Mouse (Mus musculus) lung, embryonic 16.5 days (tissue): Measurements from ENCODE around the gene Folr2. TPM values are rescaled to one million over a fixed set of nuclear protein-coding genes. Genes with fewer than 3 reads are reported as not detected.

ENCODE experiments used
- ATAC-seq: fragments of 200-750 bp; cut with Nextera tagmentation; 2 replicates; pipeline ENCODE4 v1.8.0; 2017; ENCODE audit warnings: low read depth, mild to moderate bottlenecking, moderate library complexity
- H3K27ac ChIP-seq: fragments of 300-500 bp; sonication (generic); 2 replicates; pipeline ENCODE4 v1.5.1; 2014; ENCODE audit warnings: mild to moderate bottlenecking, control low read depth, low read length
- H3K27me3 ChIP-seq: fragments of 300-500 bp; sonication (generic); 2 replicates; pipeline ENCODE4 v1.6.1; 2014; ENCODE audit warnings: low read depth, low read length, mixed read lengths; ENCODE audit not compliant: control insufficient read depth, insufficient read depth
- H3K36me3 ChIP-seq: fragments of 300-500 bp; sonication (generic); 2 replicates; pipeline ENCODE4 v1.6.1; 2014; ENCODE audit warnings: low read length; ENCODE audit not compliant: control insufficient read depth, insufficient read depth
- H3K4me1 ChIP-seq: fragments of 300-500 bp; sonication (generic); replicated peaks from 2 replicates; pipeline ENCODE4 v1.6.1; 2014; ENCODE audit warnings: low read length, mixed read lengths; ENCODE audit not compliant: control insufficient read depth, insufficient read depth
- H3K4me2 ChIP-seq: fragments of 300-500 bp; sonication (generic); 2 replicates; pipeline ENCODE4 v1.6.1; 2014; ENCODE audit warnings: low read depth, low read length, control low read depth
- H3K4me3 ChIP-seq: fragments of 300-500 bp; sonication (generic); 2 replicates; pipeline ENCODE4 v1.5.1; 2014; ENCODE audit warnings: mild to moderate bottlenecking, low read length, control low read depth
- H3K9ac ChIP-seq: fragments of 300-500 bp; sonication (generic); 2 replicates; pipeline ENCODE4 v1.6.1; 2014; ENCODE audit warnings: low read length, control low read depth
- H3K9me3 ChIP-seq: fragments of 300-500 bp; sonication (generic); 2 replicates; pipeline ENCODE4 v1.6.1; 2016; ENCODE audit warnings: low read length; ENCODE audit not compliant: control insufficient read depth
- WGBS: fragments of 180-500 bp; shearing (Covaris S2); extraction: QIAGEN DNeasy Blood & Tissue Kit; methylation state at CpG from one replicate; pipeline ENCODE4 v1.1.7; 2014; 5-methylcytosine and 5-hydroxymethylcytosine counted together
- polyA plus RNA-seq: library from polyadenylated mRNA; unstranded; fragments of >200 nt; fragmentation: Nextera tagmentation; extraction: Ambion mirVana; gene quantifications from 2 replicates; pipeline ENCODE4 v1.2.1, GENCODE M21; 2015

Gene Folr2
- polyA plus RNA-seq, 1 experiment from 2014 or later, result 1.5 TPM

DNA sequence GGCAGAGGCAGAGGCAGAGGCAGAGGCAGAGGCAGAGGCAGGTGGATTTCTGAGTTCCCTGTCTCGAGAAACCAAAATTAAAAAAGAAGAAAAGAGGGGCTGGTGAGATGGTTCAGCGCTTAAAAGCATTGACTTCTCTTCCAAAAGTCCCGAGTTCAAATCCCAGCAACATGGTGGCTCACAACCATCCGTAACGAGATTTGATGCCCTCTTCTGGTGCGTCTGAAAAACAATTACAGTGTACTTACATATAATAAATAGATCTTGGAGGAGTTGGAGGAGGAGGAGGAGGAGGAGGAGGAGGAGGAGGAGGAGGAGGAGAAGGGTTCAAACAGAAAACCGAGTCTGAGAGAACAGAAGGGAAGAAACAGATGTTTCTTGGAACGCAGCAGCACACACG is 38.7 kb upstream of the Folr2 start:
- Histone ChIP-seq H3K4me2 (peak overlapping the region; percentile 40), H3K4me1 (peaks cover 2% of the 10 kb centered on the region; the same call in 1 of the 2 replicates), H3K9ac (peak overlapping the region; percentile 42), H3K27ac (no peak overlapping the region), H3K27me3 (no peaks in the 10 kb centered on the region), H3K36me3 (no peaks in the 10 kb centered on the region), H3K9me3 (no peaks in the 10 kb centered on the region), H3K4me3 (peak overlapping the region; percentile 49)
- WGBS, result 41% methylated on average over 9 of the region's 9 CpGs
- ATAC-seq, result no peak

- no peak for ATAC-seq
- no peaks in the 10 kb centered on the region for H3K4me1 ChIP-seq
- no peak overlapping the region for H3K9ac ChIP-seq
- no peaks in the 10 kb centered on the region for H3K27me3 ChIP-seq
- H3K9me3 ChIP-seq, result no peaks in the 10 kb centered on the region
- no peak overlapping the region for H3K27ac ChIP-seq
- no peaks in the 10 kb centered on the region for H3K36me3 ChIP-seq
- 77% methylated on average over 4 of the region's 4 CpGs for WGBS
- no peak overlapping the region for H3K4me2 ChIP-seq
- H3K4me3 ChIP-seq, result no peak overlapping the region
These were observed 31.5 kb upstream of the Folr2 start for GRCm38 (mm10) chr7:101888460-101888859.

GRCm38 (mm10) chr7:101886274-101886673 is 29.3 kb upstream of the Folr2 start:
- Histone ChIP-seq H3K4me1 (no peaks in the 10 kb centered on the region), H3K9me3 (no peaks in the 10 kb centered on the region), H3K4me2 (no peak overlapping the region), H3K27me3 (no peaks in the 10 kb centered on the region), H3K4me3 (no peak overlapping the region), H3K36me3 (no peaks in the 10 kb centered on the region), H3K9ac (no peak overlapping the region), H3K27ac (no peak overlapping the region)
- 79% methylated on average over 6 of the region's 6 CpGs for WGBS
- no peak for ATAC-seq

DNA sequence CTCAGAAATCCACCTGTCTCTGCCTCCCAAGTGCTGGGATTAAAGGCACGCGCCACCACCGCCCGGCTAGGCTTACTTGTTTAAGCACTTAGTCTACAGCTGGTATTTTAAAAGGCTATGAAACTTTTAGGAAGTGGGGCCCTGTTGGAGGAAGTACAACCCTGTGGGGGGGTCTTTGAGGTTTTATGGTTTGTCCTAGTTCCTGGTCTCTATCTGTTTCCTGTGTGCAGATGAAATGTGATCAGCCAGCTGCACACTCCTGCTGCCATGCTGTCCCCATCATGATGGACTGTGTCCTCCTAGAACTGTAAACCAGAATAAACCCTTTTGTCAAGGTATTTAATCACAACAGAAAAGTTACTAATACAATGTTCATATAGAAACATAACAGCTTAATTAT is 27.2 kb upstream of the Folr2 start:
- Histone ChIP-seq H3K36me3 (no peaks in the 10 kb centered on the region), H3K27ac (no peak overlapping the region), H3K4me3 (no peak overlapping the region), H3K4me1 (no peaks in the 10 kb centered on the region), H3K9me3 (no peaks in the 10 kb centered on the region), H3K27me3 (no peaks in the 10 kb centered on the region), H3K4me2 (no peak overlapping the region), H3K9ac (no peak overlapping the region)
- no peak for ATAC-seq
- 97% methylated on average over 4 of the region's 4 CpGs for WGBS

DNA sequence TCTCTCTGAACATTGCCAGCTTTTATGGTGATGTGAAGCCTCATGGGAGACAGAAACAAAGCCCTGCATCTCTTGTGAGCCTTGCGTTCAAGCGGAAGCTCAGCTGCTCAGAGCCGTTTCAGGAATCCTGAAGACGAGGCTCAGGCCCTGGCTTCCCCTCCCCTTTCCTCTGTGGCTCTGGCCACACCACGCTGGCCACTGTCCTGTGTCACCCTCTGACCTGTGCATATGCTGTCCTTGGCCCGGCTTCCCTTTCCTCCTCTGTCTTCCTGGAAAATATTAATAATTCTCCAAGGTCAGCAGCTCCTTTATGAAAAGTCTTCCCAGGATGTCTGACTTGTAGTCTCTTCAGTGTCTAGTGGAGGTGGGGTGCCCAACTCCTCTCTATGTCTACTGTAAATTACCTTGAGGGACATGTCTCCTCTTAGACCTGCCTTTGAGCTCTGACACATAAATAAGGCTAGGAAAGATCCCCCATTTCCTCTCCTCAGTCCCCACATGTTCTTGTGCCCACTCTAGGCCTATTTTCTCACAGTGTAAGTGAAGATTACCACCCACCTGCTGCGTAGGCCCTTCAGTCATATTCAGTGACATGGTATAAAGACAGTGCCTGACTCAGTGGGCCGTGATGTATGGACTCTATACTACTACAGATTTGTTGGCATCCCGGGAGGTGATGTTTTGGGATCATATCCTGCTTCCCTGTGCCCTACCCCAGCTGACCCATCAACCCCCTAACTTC is 25.6 kb upstream of the Folr2 start:
- Histone ChIP-seq H3K27ac (no peak overlapping the region), H3K9ac (no peak overlapping the region)
- WGBS, result 61% methylated on average over 9 of the region's 9 CpGs

DNA sequence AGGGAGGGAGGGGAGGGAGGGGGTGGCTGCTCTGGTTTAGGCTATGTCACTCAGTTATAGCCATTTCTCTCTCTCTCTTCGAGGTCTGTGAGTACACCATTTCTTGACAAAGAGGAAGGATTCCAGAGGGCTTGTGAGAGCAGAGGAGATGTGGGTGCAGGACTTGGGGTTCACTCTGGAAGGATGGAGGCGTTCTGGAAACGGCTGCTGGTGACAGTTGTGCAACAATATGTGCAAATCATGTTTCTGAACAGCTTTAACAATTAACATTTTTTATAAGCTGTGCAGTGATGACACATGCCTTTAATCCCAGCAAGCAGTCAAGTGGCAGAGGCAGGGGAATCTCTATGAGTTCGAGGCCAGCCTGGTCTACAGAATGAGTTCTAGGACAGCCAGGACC is 23.9 kb upstream of the Folr2 start:
- Histone ChIP-seq H3K4me2 (no peak overlapping the region), H3K27me3 (no peaks in the 10 kb centered on the region), H3K4me3 (no peak overlapping the region), H3K4me1 (no peaks in the 10 kb centered on the region), H3K9ac (no peak overlapping the region), H3K9me3 (no peaks in the 10 kb centered on the region), H3K36me3 (no peaks in the 10 kb centered on the region), H3K27ac (no peak overlapping the region)
- 71% methylated on average over 4 of the region's 4 CpGs for WGBS
- no peak for ATAC-seq

More for the DNA sequence above, 25.6 kb upstream of the Folr2 start:
- Histone ChIP-seq H3K4me1 (no peaks in the 10 kb centered on the region), H3K4me2 (no peak overlapping the region), H3K36me3 (no peaks in the 10 kb centered on the region), H3K4me3 (no peak overlapping the region), H3K9me3 (no peaks in the 10 kb centered on the region), H3K27me3 (no peaks in the 10 kb centered on the region)
- ATAC-seq, result no peak

GRCm38 (mm10) chr7:101875978-101876377 is 19.0 kb upstream of the Folr2 start:
- H3K27me3 ChIP-seq, result no peaks in the 10 kb centered on the region
- no peaks in the 10 kb centered on the region for H3K9me3 ChIP-seq
- no peak overlapping the region for H3K4me3 ChIP-seq
- ATAC-seq, result no peak
- no peak overlapping the region for H3K27ac ChIP-seq
- no peak overlapping the region for H3K9ac ChIP-seq
- no peak overlapping the region for H3K4me2 ChIP-seq
- H3K4me1 ChIP-seq, result no peaks in the 10 kb centered on the region
- 95% methylated on average over 1 of the region's 1 CpGs for WGBS
- no peaks in the 10 kb centered on the region for H3K36me3 ChIP-seq

DNA sequence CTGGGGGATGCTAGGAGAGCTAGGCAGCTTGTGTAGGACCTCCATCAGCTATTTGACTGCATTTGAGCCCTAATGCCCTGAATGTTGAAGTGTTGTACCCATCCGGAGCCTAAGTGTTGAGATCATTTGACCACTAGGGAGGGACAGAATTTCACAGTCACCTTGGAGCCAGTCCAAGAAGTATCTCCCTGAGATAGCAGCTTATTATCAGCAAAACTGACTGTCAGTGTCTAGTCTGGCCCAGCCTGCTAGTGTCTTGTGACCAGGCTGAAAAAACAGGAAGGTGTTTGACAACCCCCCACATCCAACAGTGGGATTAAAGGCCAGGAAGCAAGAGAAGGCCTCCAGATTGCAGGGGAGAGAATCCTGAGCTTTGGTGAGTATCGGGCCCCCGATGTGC is 14.3 kb upstream of the Folr2 start:
- no peak overlapping the region for H3K27ac ChIP-seq
- WGBS, result 52% methylated on average over 3 of the region's 3 CpGs

DNA sequence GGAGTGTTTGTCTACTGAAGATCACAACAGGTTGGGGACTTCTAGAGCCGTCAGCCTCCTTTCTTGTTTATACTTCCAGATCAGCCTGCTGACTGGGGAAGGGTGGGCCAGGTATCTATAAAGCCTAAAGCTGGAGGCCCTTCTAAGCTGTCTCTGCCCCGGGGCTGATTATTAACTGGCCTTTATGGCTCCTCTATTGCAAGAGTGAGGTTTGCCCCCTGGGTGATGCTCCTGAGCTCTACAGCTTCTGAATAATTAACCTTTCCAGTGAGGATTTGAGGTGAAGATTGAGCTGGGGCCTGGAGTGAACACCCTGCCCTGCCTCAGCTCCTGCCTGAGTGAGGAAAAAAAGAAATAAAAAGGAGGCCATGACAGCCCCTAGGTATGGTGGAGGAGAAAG is 13.6 kb upstream of the Folr2 start, which contains the start of gene Folr1:
TSS of gene Folr1 (minus strand) at position 160 of the 400 bp plus-strand sequence.
- no peak within 1 kb of the TSS for H3K4me2 ChIP-seq
- no peaks in the 10 kb centered on the region for H3K4me1 ChIP-seq
- H3K36me3 ChIP-seq, result no peaks in the 10 kb centered on the region
- ATAC-seq, result no peak
- H3K27ac ChIP-seq, result no peak within 1 kb of the TSS
- 70% methylated on average over 2 of the region's 2 CpGs for WGBS
- H3K9ac ChIP-seq, result no peak within 1 kb of the TSS
- no peaks in the 10 kb centered on the region for H3K27me3 ChIP-seq
- H3K9me3 ChIP-seq, result no peaks in the 10 kb centered on the region; the same call in 1 of the 2 replicates
- no peak within 1 kb of the TSS for H3K4me3 ChIP-seq

More for the DNA sequence above, 14.3 kb upstream of the Folr2 start:
- Histone ChIP-seq H3K4me2 (no peak overlapping the region), H3K36me3 (no peaks in the 10 kb centered on the region), H3K4me3 (no peak overlapping the region), H3K9me3 (no peaks in the 10 kb centered on the region; the same call in 1 of the 2 replicates), H3K9ac (no peak overlapping the region), H3K4me1 (no peaks in the 10 kb centered on the region), H3K27me3 (no peaks in the 10 kb centered on the region)
- ATAC-seq, result no peak; the same call in 1 of the 2 replicates
